Mouse (Mus musculus) kidney, adult 2 months (tissue): ENCODE results near the gene Zfyve21.

Experiments
- CTCF ChIP-seq: fragments of 200-500 bp; conservative IDR thresholded peaks from 2 replicates; pipeline ENCODE4 v1.5.1; 2011; ENCODE audit warnings: low read depth, mild to moderate bottlenecking, control low read depth, low read length, moderate library complexity, mixed read lengths; ENCODE audit not compliant: insufficient read depth, insufficient read length
- POLR2A ChIP-seq: fragments of 200-500 bp; IDR thresholded peaks from one replicate; pipeline ENCODE4 v1.6.1; 2011; ENCODE audit warnings: low read depth, low read length, control low read depth

GRCm38 (mm10) chr12:111846815-111847214 is 32.8 kb downstream of the Zfyve21 start:
- TF ChIP-seq POLR2A (no peak), CTCF (no peak)
